Mouse (Mus musculus): ENCODE data around the gene Cacna1a. TPM values are rescaled to one million over a fixed set of nuclear protein-coding genes. Genes with fewer than 3 reads are reported as not detected.

The Cacna1a gene
- total RNA-seq, 1 experiment: 27.4 TPM

GRCm38 (mm10) chr8:84555269-84555668 lies 167.0 kb downstream of the Cacna1a start:
- Histone ChIP-seq H3K4me1 (ENCODE audit: control insufficient read depth in 2 of 2, insufficient read depth in 2 of 2, low read length in 2 of 2, poor library complexity in 1 of 2) (peaks cover 0 to 5% of the 10 kb centered on the region in 2 experiments; a peak in 1 of 4 replicates), H3K9me3 (ENCODE audit: control insufficient read depth, insufficient read depth, low read depth, low read length) (no peaks in the 10 kb centered on the region), H3K27ac (ENCODE audit: insufficient read depth, low read depth, low read length, poor library complexity, severe bottlenecking) (no peak overlapping the region), H3K4me3 (ENCODE audit: insufficient read depth in 1 of 2, low read depth in 1 of 2, low read length in 2 of 2, poor library complexity in 1 of 2, severe bottlenecking in 1 of 2) (no peak overlapping the region), H3K9ac (ENCODE audit: insufficient read depth, low read depth, low read length, poor library complexity, severe bottlenecking) (no peak overlapping the region), H3K36me3 (ENCODE audit: control insufficient read depth, insufficient read depth, low read length, poor library complexity, severe bottlenecking) (peaks cover 5% of the 10 kb centered on the region; the same call in 1 of the 2 replicates)
- in situ Hi-C loops (cut with MboI; ENCODE audit: low sequenced_read_pairs in 2 of 2, unreplicated experiment in 2 of 2): no loop called here
- DNase-seq (ENCODE audit: low read depth, low spot score): no peak
- TF ChIP-seq CHD2 (IDR thresholded peaks at IDR 0.05; ENCODE audit: low read depth, low read length) (no peak), HCFC1 (IDR thresholded peaks at IDR 0.05; ENCODE audit: borderline replicate concordance, insufficient read depth, low read length) (no peak), ZC3H11A (IDR thresholded peaks at IDR 0.05; ENCODE audit: borderline replicate concordance, low read depth, low read length) (no peak), MAFK (IDR thresholded peaks at IDR 0.05; ENCODE audit: insufficient read depth, low read depth, low read length) (no peak)

- in situ Hi-C loops (cut with MboI; ENCODE audit: low sequenced_read_pairs in 2 of 2, unreplicated experiment in 2 of 2): no loop called here
Measured at GRCm38 (mm10) chr8:84557936-84558335, 169.7 kb downstream of the Cacna1a start.

GRCm38 (mm10) chr8:84559121-84559604 lies 170.9 kb downstream of the Cacna1a start:
- Histone ChIP-seq H3K36me3 (ENCODE audit: control insufficient read depth, insufficient read depth, low read length, poor library complexity, severe bottlenecking) (no peaks in the 10 kb centered on the region; the same call in 1 of the 2 replicates), H3K27ac (ENCODE audit: insufficient read depth, low read depth, low read length, poor library complexity, severe bottlenecking) (no peak overlapping the region), H3K4me3 (ENCODE audit: insufficient read depth in 1 of 2, low read depth in 1 of 2, low read length in 2 of 2, poor library complexity in 1 of 2, severe bottlenecking in 1 of 2) (peak overlapping the region; percentile 61 to 73), H3K9ac (ENCODE audit: insufficient read depth, low read depth, low read length, poor library complexity, severe bottlenecking) (peak overlapping the region; percentile 75), H3K9me3 (ENCODE audit: control insufficient read depth, insufficient read depth, low read depth, low read length) (no peaks in the 10 kb centered on the region), H3K4me1 (ENCODE audit: control insufficient read depth in 2 of 2, insufficient read depth in 2 of 2, low read length in 2 of 2, poor library complexity in 1 of 2) (peaks cover 0 to 5% of the 10 kb centered on the region in 2 experiments; a peak in 1 of 4 replicates)
- DNase-seq (ENCODE audit: low read depth, low spot score): no peak
- TF ChIP-seq ZNF384 (IDR thresholded peaks at IDR 0.05; ENCODE audit: low read depth, low read length) (no peak), CHD2 (IDR thresholded peaks at IDR 0.05; ENCODE audit: low read depth, low read length) (no peak), HCFC1 (IDR thresholded peaks at IDR 0.05; ENCODE audit: borderline replicate concordance, insufficient read depth, low read length) (no peak), MAFK (IDR thresholded peaks at IDR 0.05; ENCODE audit: insufficient read depth, low read depth, low read length) (no peak), ZC3H11A (IDR thresholded peaks at IDR 0.05; ENCODE audit: borderline replicate concordance, low read depth, low read length) (no peak)
- in situ Hi-C loops (cut with MboI; ENCODE audit: low sequenced_read_pairs in 2 of 2, unreplicated experiment in 2 of 2): no loop called here

More at GRCm38 (mm10) chr8:84557936-84558335, 169.7 kb downstream of the Cacna1a start:
- TF ChIP-seq CHD2 (IDR thresholded peaks at IDR 0.05; ENCODE audit: low read depth, low read length): no peak
- TF ChIP-seq MAFK (IDR thresholded peaks at IDR 0.05; ENCODE audit: insufficient read depth, low read depth, low read length): no peak
- TF ChIP-seq ZC3H11A (IDR thresholded peaks at IDR 0.05; ENCODE audit: borderline replicate concordance, low read depth, low read length): no peak
- TF ChIP-seq ZNF384 (IDR thresholded peaks at IDR 0.05; ENCODE audit: low read depth, low read length): no peak
- TF ChIP-seq HCFC1 (IDR thresholded peaks at IDR 0.05; ENCODE audit: borderline replicate concordance, insufficient read depth, low read length): no peak
- H3K9ac ChIP-seq (ENCODE audit: insufficient read depth, low read depth, low read length, poor library complexity, severe bottlenecking): no peak overlapping the region
- no peak for DNase-seq (ENCODE audit: low read depth, low spot score)
- no peak overlapping the region for H3K27ac ChIP-seq (ENCODE audit: insufficient read depth, low read depth, low read length, poor library complexity, severe bottlenecking)
- no peaks in the 10 kb centered on the region for H3K9me3 ChIP-seq (ENCODE audit: control insufficient read depth, insufficient read depth, low read depth, low read length)
- H3K36me3 ChIP-seq (ENCODE audit: control insufficient read depth, insufficient read depth, low read length, poor library complexity, severe bottlenecking): peaks cover 1% of the 10 kb centered on the region; the same call in 1 of the 2 replicates
- H3K4me1 ChIP-seq (ENCODE audit: control insufficient read depth in 2 of 2, insufficient read depth in 2 of 2, low read length in 2 of 2, poor library complexity in 1 of 2): peaks cover 0 to 5% of the 10 kb centered on the region in 2 experiments; a peak in 1 of 4 replicates
- no peak overlapping the region for H3K4me3 ChIP-seq (ENCODE audit: insufficient read depth in 1 of 2, low read depth in 1 of 2, low read length in 2 of 2, poor library complexity in 1 of 2, severe bottlenecking in 1 of 2)

- peaks cover 0 to 6% of the 10 kb centered on the region in 2 experiments; a peak in 1 of 4 replicates for H3K4me1 ChIP-seq (ENCODE audit: control insufficient read depth in 2 of 2, insufficient read depth in 2 of 2, low read length in 2 of 2, poor library complexity in 1 of 2)
- H3K9ac ChIP-seq (ENCODE audit: insufficient read depth, low read depth, low read length, poor library complexity, severe bottlenecking): no peak overlapping the region
- in situ Hi-C loops (cut with MboI; ENCODE audit: low sequenced_read_pairs in 2 of 2, unreplicated experiment in 2 of 2): no loop called here
- DNase-seq (ENCODE audit: low read depth, low spot score): no peak
- TF ChIP-seq HCFC1 (IDR thresholded peaks at IDR 0.05; ENCODE audit: borderline replicate concordance, insufficient read depth, low read length): no peak
- TF ChIP-seq ZNF384 (IDR thresholded peaks at IDR 0.05; ENCODE audit: low read depth, low read length): no peak
- TF ChIP-seq MAFK (IDR thresholded peaks at IDR 0.05; ENCODE audit: insufficient read depth, low read depth, low read length): no peak
- no peak for TF ChIP-seq CHD2 (IDR thresholded peaks at IDR 0.05; ENCODE audit: low read depth, low read length)
- no peak for TF ChIP-seq ZC3H11A (IDR thresholded peaks at IDR 0.05; ENCODE audit: borderline replicate concordance, low read depth, low read length)
- no peak overlapping the region for H3K4me3 ChIP-seq (ENCODE audit: insufficient read depth in 1 of 2, low read depth in 1 of 2, low read length in 2 of 2, poor library complexity in 1 of 2, severe bottlenecking in 1 of 2)
- H3K36me3 ChIP-seq (ENCODE audit: control insufficient read depth, insufficient read depth, low read length, poor library complexity, severe bottlenecking): no peaks in the 10 kb centered on the region; the same call in 1 of the 2 replicates
- H3K27ac ChIP-seq (ENCODE audit: insufficient read depth, low read depth, low read length, poor library complexity, severe bottlenecking): no peak overlapping the region
- H3K9me3 ChIP-seq (ENCODE audit: control insufficient read depth, insufficient read depth, low read depth, low read length): no peaks in the 10 kb centered on the region
Measured at GRCm38 (mm10) chr8:84561698-84562097, 173.5 kb downstream of the Cacna1a start.

All from ES-E14 (cell line).